Mouse (Mus musculus): ENCODE results near the gene Hist1h4c. TPM values are rescaled to one million over a fixed set of nuclear protein-coding genes. Genes with fewer than 3 reads are reported as not detected.

Gene Hist1h4c
- polyA plus RNA-seq, 1 experiment from 2014 or later = 2.3 TPM

DNA sequence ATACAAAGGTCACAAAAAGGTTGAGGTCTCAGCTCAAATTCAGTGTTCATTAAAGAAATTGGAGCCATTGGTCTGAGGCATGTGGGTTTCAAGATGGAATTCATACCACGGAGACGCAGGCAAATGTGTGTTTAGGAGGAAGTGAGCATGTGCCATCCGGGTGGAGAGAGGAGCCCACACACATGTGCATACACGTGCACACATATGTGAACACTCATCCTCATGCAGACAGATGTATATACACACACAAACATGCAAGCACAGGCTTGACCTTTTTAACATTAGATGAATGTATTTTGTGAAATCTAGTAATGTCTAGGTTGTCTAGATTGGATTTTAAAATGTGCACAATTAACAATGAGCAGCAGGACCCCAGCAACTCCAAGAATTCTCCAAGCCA, 4.0 kb upstream of the Hist1h4c start:
- Histone ChIP-seq H3K27ac (replicated peaks) (no peak overlapping the region), H3K4me2 (no peak overlapping the region), H3K9me3 (no peaks in the 10 kb centered on the region), H3K4me1 (replicated peaks) (peaks cover 12% of the 10 kb centered on the region), H3K27me3 (no peaks in the 10 kb centered on the region), H3K4me3 (no peak overlapping the region), H3K9ac (no peak overlapping the region), H3K36me3 (no peaks in the 10 kb centered on the region)
- no peak for ATAC-seq (ENCODE audit: low FRiP score, low read depth)
- WGBS = 83% methylated on average over 4 of the region's 4 CpGs

- H3K9me3 ChIP-seq = no peaks in the 10 kb centered on the region
- no peak overlapping the region for H3K9ac ChIP-seq
- no peaks in the 10 kb centered on the region for H3K36me3 ChIP-seq
- H3K27ac ChIP-seq (replicated peaks) = no peak overlapping the region
- H3K27me3 ChIP-seq = no peaks in the 10 kb centered on the region
- H3K4me1 ChIP-seq (replicated peaks) = peaks cover 12% of the 10 kb centered on the region
- no peak overlapping the region for H3K4me3 ChIP-seq
- WGBS = 31% methylated on average over 8 of the region's 8 CpGs
- H3K4me2 ChIP-seq = no peak overlapping the region
- no peak for ATAC-seq (ENCODE audit: low FRiP score, low read depth)
Observed at GRCm38 (mm10) chr13:23700786-23701520, 2.7 kb upstream of the Hist1h4c start.

GRCm38 (mm10) chr13:23699767-23700166, 1.5 kb upstream of the Hist1h4c start:
- Histone ChIP-seq H3K36me3 (no peaks in the 10 kb centered on the region), H3K4me2 (no peak overlapping the region), H3K27me3 (no peaks in the 10 kb centered on the region), H3K27ac (replicated peaks) (no peak overlapping the region), H3K9ac (no peak overlapping the region), H3K4me1 (replicated peaks) (peaks cover 12% of the 10 kb centered on the region), H3K4me3 (no peak overlapping the region), H3K9me3 (no peaks in the 10 kb centered on the region)
- WGBS = 65% methylated on average over 3 of the region's 3 CpGs
- no peak for ATAC-seq (ENCODE audit: low FRiP score, low read depth)

DNA sequence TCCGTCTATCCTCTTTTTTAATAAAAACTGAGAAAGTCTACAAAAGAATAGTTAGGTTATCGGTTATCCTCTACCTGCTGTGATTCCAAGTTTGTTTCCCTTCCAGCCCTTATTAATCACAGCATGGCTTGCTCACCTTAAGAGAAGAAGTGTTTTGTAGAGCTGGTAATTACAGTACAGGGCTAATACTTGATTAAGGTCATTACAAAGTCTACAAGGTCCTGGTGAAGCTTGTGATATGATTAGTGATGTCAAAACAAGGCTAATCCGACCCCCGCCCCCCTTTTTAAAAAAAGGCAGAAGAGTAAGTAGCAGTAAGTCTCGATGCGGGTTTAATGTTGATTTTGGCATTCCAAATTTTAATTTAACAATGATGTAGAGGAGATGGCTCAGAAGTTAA, 742 bp upstream of the Hist1h4c start:
- H3K4me1 ChIP-seq (replicated peaks) = peaks cover 12% of the 10 kb centered on the region
- 75% methylated on average over 6 of the region's 6 CpGs for WGBS
- peak overlapping the region; percentile 79; the same call in 1 of the 2 replicates for H3K27ac ChIP-seq (replicated peaks)
- no peaks in the 10 kb centered on the region for H3K36me3 ChIP-seq
- H3K4me3 ChIP-seq = no peak overlapping the region
- no peaks in the 10 kb centered on the region for H3K9me3 ChIP-seq
- H3K4me2 ChIP-seq = peak overlapping the region; percentile 90
- H3K27me3 ChIP-seq = no peaks in the 10 kb centered on the region
- no peak for ATAC-seq (ENCODE audit: low FRiP score, low read depth)
- no peak overlapping the region for H3K9ac ChIP-seq

- peak overlapping the region; percentile 57 for H3K9ac ChIP-seq
- no peaks in the 10 kb centered on the region for H3K27me3 ChIP-seq
- peak overlapping the region; percentile 86 for H3K27ac ChIP-seq (replicated peaks)
- no peaks in the 10 kb centered on the region for H3K9me3 ChIP-seq
- peak; percentile 85 for ATAC-seq (ENCODE audit: low FRiP score, low read depth)
- H3K4me3 ChIP-seq = peak overlapping the region; percentile 49
- H3K36me3 ChIP-seq = no peaks in the 10 kb centered on the region
- H3K4me1 ChIP-seq (replicated peaks) = peaks cover 12% of the 10 kb centered on the region
- under 1% methylated on average over 29 of the region's 32 CpGs for WGBS
- peak overlapping the region; percentile 90 for H3K4me2 ChIP-seq
Observed at GRCm38 (mm10) chr13:23697491-23698299, 559 bp downstream of the Hist1h4c start.

GRCm38 (mm10) chr13:23696061-23696474, 2.2 kb downstream of the Hist1h4c start:
- Histone ChIP-seq H3K36me3 (no peaks in the 10 kb centered on the region), H3K9me3 (no peaks in the 10 kb centered on the region), H3K27me3 (no peaks in the 10 kb centered on the region), H3K27ac (replicated peaks) (no peak overlapping the region), H3K4me2 (no peak overlapping the region), H3K4me3 (no peak overlapping the region), H3K9ac (no peak overlapping the region), H3K4me1 (replicated peaks) (peaks cover 12% of the 10 kb centered on the region)
- 64% methylated on average over 15 of the region's 15 CpGs for WGBS
- no peak for ATAC-seq (ENCODE audit: low FRiP score, low read depth)

- H3K4me3 ChIP-seq = no peak within 1 kb of the TSS
- H3K27ac ChIP-seq (replicated peaks) = no peak within 1 kb of the TSS
- no peak within 1 kb of the TSS for H3K9ac ChIP-seq
- H3K4me1 ChIP-seq (replicated peaks) = peaks cover 12% of the 10 kb centered on the region
- no peaks in the 10 kb centered on the region for H3K27me3 ChIP-seq
- no peaks in the 10 kb centered on the region for H3K9me3 ChIP-seq
- H3K4me2 ChIP-seq = no peak within 1 kb of the TSS
- H3K36me3 ChIP-seq = no peaks in the 10 kb centered on the region
- no peak for ATAC-seq (ENCODE audit: low FRiP score, low read depth)
- WGBS = 49% methylated on average over 10 of the region's 13 CpGs
Observed at GRCm38 (mm10) chr13:23695514-23695913, 2.7 kb downstream of the Hist1h4c start, which contains the start of gene Hist1h1t. TSS of gene Hist1h1t (plus strand) at chr13:23695814.

DNA sequence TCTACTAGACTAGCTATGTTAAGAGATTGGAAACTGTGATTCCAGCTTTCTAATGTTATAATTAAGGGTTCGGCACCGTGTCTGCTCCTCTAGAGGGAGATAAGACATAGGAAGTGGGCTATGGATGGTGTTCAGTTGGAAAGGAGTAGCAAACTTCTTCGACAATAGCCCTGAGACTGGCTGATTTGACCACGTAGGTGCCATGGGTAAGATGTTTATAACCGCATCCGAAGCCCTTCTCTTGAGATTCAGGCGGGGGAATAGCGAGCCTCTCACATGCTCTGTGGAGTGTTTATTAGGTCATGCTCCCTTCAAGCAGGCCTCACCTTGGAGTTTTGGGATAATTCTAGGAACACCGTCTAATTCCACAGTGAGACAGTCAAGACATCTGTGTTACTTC, 3.3 kb downstream of the Hist1h4c start:
- H3K4me2 ChIP-seq = no peak overlapping the region
- no peak overlapping the region for H3K27ac ChIP-seq (replicated peaks)
- no peaks in the 10 kb centered on the region for H3K27me3 ChIP-seq
- H3K36me3 ChIP-seq = no peaks in the 10 kb centered on the region
- no peaks in the 10 kb centered on the region for H3K9me3 ChIP-seq
- H3K4me1 ChIP-seq (replicated peaks) = peaks cover 12% of the 10 kb centered on the region
- ATAC-seq (ENCODE audit: low FRiP score, low read depth) = no peak
- no peak overlapping the region for H3K9ac ChIP-seq
- H3K4me3 ChIP-seq = no peak overlapping the region
- 96% methylated on average over 9 of the region's 9 CpGs for WGBS

DNA sequence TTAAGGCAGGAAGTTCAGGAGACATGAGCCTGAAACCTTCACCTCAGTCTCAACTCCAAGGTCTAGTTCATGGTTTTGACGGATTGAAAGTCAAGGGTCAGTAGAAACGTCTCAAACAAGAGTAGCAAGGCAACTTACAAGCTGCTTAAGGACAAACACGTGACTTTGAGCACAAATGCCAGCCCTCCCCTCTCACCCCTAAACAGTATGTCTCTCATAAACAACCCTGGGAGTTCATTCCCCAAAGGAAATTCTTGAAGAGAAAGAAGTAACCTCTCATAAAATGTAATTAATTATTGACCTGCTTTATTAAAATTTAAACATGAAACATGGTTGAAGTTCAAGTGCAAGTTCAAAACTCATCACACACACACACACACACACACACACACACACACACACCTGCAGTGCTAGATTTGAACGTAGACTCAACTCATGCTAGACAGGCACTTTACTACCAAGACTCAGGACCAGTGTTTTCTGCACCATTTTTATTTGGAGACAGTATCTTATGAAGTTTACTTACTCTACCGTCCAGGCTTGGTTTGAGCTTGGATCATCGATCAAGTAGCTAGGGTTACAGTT, 4.3 kb downstream of the Hist1h4c start:
- Histone ChIP-seq H3K36me3 (no peaks in the 10 kb centered on the region), H3K4me1 (replicated peaks) (peaks cover 12% of the 10 kb centered on the region), H3K9me3 (no peaks in the 10 kb centered on the region), H3K9ac (no peak overlapping the region), H3K27ac (replicated peaks) (no peak overlapping the region), H3K27me3 (no peaks in the 10 kb centered on the region), H3K4me2 (no peak overlapping the region), H3K4me3 (no peak overlapping the region)
- 91% methylated on average over 6 of the region's 6 CpGs for WGBS
- ATAC-seq (ENCODE audit: low FRiP score, low read depth) = no peak

DNA sequence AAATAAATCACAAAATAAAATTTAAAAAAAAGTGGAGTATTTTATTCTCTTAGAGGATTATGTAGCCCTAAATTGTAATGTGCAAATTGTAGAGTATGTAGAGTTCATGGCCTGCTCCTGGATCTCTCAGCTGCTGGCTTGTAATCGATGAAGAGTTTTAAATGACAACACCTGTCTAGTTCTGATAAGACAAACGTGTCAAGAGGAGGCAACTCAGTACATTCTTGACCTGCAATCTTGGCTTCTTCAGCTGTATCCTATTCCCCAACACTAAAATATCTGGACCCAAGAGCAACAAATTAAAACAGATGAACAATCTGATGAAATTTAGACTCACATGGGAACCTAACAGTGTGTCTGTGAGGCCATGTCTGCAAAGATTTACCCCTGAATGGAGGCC, 8.8 kb downstream of the Hist1h4c start:
- Histone ChIP-seq H3K27ac (replicated peaks) (no peak overlapping the region), H3K4me3 (no peak overlapping the region), H3K36me3 (no peaks in the 10 kb centered on the region), H3K9me3 (no peaks in the 10 kb centered on the region), H3K27me3 (no peaks in the 10 kb centered on the region), H3K9ac (no peak overlapping the region), H3K4me1 (replicated peaks) (peaks cover 16% of the 10 kb centered on the region), H3K4me2 (no peak overlapping the region)
- WGBS = 84% methylated on average over 2 of the region's 2 CpGs
- ATAC-seq (ENCODE audit: low FRiP score, low read depth) = no peak

DNA sequence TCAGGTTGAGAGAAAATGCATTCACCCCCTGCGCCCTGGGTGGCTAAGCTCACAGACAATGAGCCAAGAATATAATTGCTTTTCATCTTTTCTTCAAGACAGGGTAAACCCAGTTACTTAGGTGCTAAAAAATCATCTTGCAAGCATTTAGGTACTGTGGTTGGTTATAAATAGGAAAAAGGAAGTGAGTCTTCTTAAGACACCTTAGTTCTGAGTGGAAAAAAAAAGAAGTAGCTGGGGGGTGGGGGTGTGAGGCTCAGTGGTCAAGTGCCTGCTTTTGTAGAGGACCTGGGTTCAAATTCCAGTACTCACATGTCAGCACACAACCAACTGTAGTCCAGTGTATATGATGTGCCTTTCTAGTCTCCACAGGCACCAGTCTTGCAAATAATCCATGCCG, 9.3 kb downstream of the Hist1h4c start:
- Histone ChIP-seq H3K27ac (replicated peaks) (no peak overlapping the region), H3K9me3 (no peaks in the 10 kb centered on the region), H3K4me1 (replicated peaks) (peaks cover 16% of the 10 kb centered on the region), H3K4me2 (no peak overlapping the region), H3K27me3 (no peaks in the 10 kb centered on the region), H3K36me3 (no peaks in the 10 kb centered on the region), H3K4me3 (no peak overlapping the region), H3K9ac (no peak overlapping the region)
- WGBS = 95% methylated on average over 2 of the region's 2 CpGs
- no peak for ATAC-seq (ENCODE audit: low FRiP score, low read depth)

DNA sequence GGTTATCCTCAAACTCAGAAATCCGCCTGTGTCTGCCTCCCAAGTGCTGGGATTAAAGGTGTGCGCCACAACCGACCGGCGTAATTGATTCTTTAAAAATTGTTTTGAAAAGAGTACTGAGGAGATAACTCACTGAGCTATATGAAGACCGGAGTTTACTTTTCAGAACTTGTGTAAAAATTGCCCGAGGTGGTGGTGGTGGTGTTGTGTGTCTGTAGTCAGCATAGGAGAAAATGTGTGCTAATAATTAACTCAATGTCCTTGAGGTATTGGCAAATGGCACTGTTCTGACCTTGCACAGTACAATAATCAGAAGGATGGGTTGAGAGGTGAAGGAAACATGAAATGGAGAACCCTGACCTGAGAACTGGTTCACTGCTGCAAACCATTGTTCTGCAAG, 10.3 kb downstream of the Hist1h4c start:
- no peak overlapping the region for H3K9ac ChIP-seq
- 95% methylated on average over 7 of the region's 7 CpGs for WGBS
- H3K4me3 ChIP-seq = no peak overlapping the region
- peaks cover 20% of the 10 kb centered on the region for H3K4me1 ChIP-seq (replicated peaks)
- no peaks in the 10 kb centered on the region for H3K9me3 ChIP-seq
- no peak overlapping the region for H3K27ac ChIP-seq (replicated peaks)
- H3K36me3 ChIP-seq = no peaks in the 10 kb centered on the region
- H3K27me3 ChIP-seq = no peaks in the 10 kb centered on the region
- H3K4me2 ChIP-seq = no peak overlapping the region
- no peak for ATAC-seq (ENCODE audit: low FRiP score, low read depth)

All from hindbrain, embryonic 15.5 days (tissue).